Mouse (Mus musculus) heart, embryonic 15.5 days (tissue): Measurements from ENCODE around the gene Grik4. TPM values are rescaled to one million over a fixed set of nuclear protein-coding genes. Genes with fewer than 3 reads are reported as not detected.

Source experiments
- ATAC-seq: fragments of 200-750 bp; cut with Nextera tagmentation; replicated peaks from 2 replicates; pipeline ENCODE4 v1.8.0; 2017; ENCODE audit warnings: low read depth, moderate TSS enrichment; ENCODE audit not compliant: insufficient number of reproducible peaks, insufficient read depth, low FRiP score
- H3K27ac ChIP-seq: fragments of 300-500 bp; sonication (generic); 2 replicates; pipeline ENCODE4 v1.5.1; 2015; ENCODE audit warnings: mild to moderate bottlenecking, inconsistent platforms
- H3K27me3 ChIP-seq: fragments of 300-500 bp; sonication (generic); 2 replicates; pipeline ENCODE4 v1.6.1; 2015; ENCODE audit warnings: inconsistent platforms
- H3K36me3 ChIP-seq: fragments of 300-500 bp; sonication (generic); 2 replicates; pipeline ENCODE4 v1.6.1; 2015; ENCODE audit warnings: mild to moderate bottlenecking, inconsistent platforms
- H3K4me1 ChIP-seq: fragments of 300-500 bp; sonication (generic); replicated peaks from 2 replicates; pipeline ENCODE4 v1.6.1; 2015; ENCODE audit warnings: inconsistent platforms
- H3K4me2 ChIP-seq: fragments of 300-500 bp; sonication (generic); 2 replicates; pipeline ENCODE4 v1.6.1; 2015; ENCODE audit warnings: inconsistent platforms, mild to moderate bottlenecking, moderate library complexity
- H3K4me3 ChIP-seq: fragments of 300-500 bp; sonication (generic); 2 replicates; pipeline ENCODE4 v1.5.1; 2015; ENCODE audit warnings: mild to moderate bottlenecking, inconsistent platforms
- H3K9ac ChIP-seq: fragments of 300-500 bp; sonication (generic); 2 replicates; pipeline ENCODE4 v1.6.1; 2015; ENCODE audit warnings: mild to moderate bottlenecking, inconsistent platforms
- H3K9me3 ChIP-seq: fragments of 300-500 bp; sonication (generic); replicated peaks from 2 replicates; pipeline ENCODE4 v1.6.1; 2016; ENCODE audit warnings: inconsistent platforms
- WGBS: fragments of 180-500 bp; shearing (Covaris S2); methylation state at CpG from one replicate; pipeline ENCODE4 v1.1.7; 2015; ENCODE audit warnings: mixed read lengths; 5-methylcytosine and 5-hydroxymethylcytosine counted together
- polyA plus RNA-seq: library from polyadenylated mRNA; unstranded; fragments of >200 nt; fragmentation: Nextera tagmentation; extraction: Ambion mirVana; gene quantifications from 2 replicates; pipeline ENCODE4 v1.2.1, GENCODE M21; 2015

Gene Grik4
- polyA plus RNA-seq, 1 experiment from 2014 or later: 0.21 TPM

DNA sequence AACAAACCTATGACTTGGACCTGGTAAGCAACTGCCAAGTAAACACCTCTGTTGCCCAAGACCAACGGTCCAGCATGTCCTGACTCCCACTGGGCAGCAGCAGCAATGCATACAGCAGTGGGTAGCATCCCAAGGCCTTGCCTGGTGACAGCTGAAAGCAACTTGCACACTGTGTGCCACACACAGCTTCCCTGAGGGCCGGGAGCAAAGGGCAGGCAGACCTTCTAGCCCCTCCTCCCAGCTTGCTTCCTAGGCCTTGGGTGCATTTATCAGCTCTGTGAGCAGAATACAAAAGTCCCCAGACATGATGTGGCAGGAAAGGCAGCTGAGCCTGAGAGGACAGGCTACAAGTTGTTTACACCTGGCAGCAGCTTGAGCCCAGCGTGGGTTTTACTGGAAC is 37.3 kb downstream of the Grik4 start:
- Histone ChIP-seq H3K4me1 (peaks cover 8% of the 10 kb centered on the region; the same call in 1 of the 2 replicates), H3K4me2 (no peak overlapping the region), H3K27ac (no peak overlapping the region), H3K9me3 (no peaks in the 10 kb centered on the region), H3K36me3 (no peaks in the 10 kb centered on the region), H3K9ac (no peak overlapping the region), H3K4me3 (no peak overlapping the region), H3K27me3 (peaks cover 8% of the 10 kb centered on the region; the same call in 1 of the 2 replicates)
- WGBS: 40% methylated on average over 3 of the region's 3 CpGs
- no peak for ATAC-seq

DNA sequence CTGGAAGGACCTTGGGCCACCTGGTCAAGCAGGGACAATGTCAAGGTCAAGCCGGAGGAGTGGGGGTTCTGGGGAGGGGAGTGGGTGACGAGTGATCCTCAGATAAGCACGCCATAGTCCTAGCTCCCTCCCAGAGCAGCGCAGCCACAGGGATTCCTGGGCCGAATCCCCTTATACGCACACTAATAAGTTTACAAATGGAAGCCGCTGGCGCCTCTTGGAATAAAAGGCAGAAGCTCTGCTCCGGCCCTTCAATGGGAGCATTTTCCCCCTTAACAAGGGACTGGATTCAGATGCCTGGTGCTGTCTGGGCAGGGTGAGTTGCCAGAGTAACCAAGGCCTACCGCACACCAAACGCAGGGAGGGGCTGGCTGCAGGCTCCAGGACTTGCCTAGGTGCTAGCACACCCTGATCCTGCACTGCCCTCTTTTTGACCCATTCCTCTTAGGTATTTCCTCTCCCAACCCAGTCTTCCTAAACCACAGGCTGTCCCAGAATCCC is 46.2 kb downstream of the Grik4 start:
- Histone ChIP-seq H3K4me2 (peak overlapping the region; percentile 96), H3K36me3 (no peaks in the 10 kb centered on the region), H3K9ac (peak overlapping the region; percentile 50; the same call in 1 of the 2 replicates), H3K27ac (no peak overlapping the region), H3K27me3 (peaks cover 69% of the 10 kb centered on the region), H3K4me3 (peak overlapping the region; percentile 56), H3K4me1 (peaks cover 19% of the 10 kb centered on the region), H3K9me3 (no peaks in the 10 kb centered on the region)
- ATAC-seq: no peak
- 10% methylated on average over 11 of the region's 11 CpGs for WGBS

- H3K27me3 ChIP-seq: peaks cover 65% of the 10 kb centered on the region
- H3K4me2 ChIP-seq: peak overlapping the region; percentile 96
- WGBS: under 1% methylated on average over 52 of the region's 52 CpGs
- H3K27ac ChIP-seq: no peak overlapping the region
- peak overlapping the region; percentile 50 for H3K9ac ChIP-seq
- no peaks in the 10 kb centered on the region for H3K9me3 ChIP-seq
- peak overlapping the region; percentile 56 for H3K4me3 ChIP-seq
- peaks cover 19% of the 10 kb centered on the region for H3K4me1 ChIP-seq
- peak; percentile 40; the same call in 1 of the 2 replicates for ATAC-seq
- no peaks in the 10 kb centered on the region for H3K36me3 ChIP-seq
Observed at GRCm38 (mm10) chr9:42897361-42898051, 46.8 kb downstream of the Grik4 start.

- Histone ChIP-seq H3K4me1 (peaks cover 15% of the 10 kb centered on the region), H3K9me3 (no peaks in the 10 kb centered on the region), H3K27ac (no peak overlapping the region), H3K4me2 (peak overlapping the region; percentile 96), H3K4me3 (peak overlapping the region; percentile 56), H3K9ac (peak overlapping the region; percentile 50; the same call in 1 of the 2 replicates), H3K36me3 (no peaks in the 10 kb centered on the region), H3K27me3 (peaks cover 60% of the 10 kb centered on the region)
- ATAC-seq: no peak
- 10% methylated on average over 16 of the region's 16 CpGs for WGBS
Observed at GRCm38 (mm10) chr9:42896421-42897210, 47.7 kb downstream of the Grik4 start.

DNA sequence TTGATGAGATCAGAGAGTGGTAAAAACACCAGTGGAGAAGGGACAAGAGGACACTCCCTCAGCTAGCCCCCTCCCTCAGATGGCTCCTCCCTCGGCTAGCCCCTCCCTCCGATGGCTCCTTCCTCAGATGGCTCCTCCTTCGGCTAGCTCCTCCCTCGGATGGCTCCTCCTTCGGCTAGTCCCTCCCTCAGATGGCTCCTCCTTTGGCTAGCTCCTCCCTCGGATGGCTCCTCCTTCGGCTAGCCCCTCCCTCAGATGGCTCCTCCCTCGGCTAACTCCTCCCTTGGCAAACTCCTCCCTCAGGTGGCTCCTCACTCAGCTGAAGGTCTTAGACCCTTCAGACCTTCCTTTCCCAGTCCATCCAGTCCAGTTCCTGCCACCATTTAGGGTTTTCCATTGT is 51.5 kb downstream of the Grik4 start:
- Histone ChIP-seq H3K4me3 (no peak overlapping the region), H3K4me1 (peaks cover 10% of the 10 kb centered on the region), H3K9ac (no peak overlapping the region), H3K4me2 (no peak overlapping the region), H3K36me3 (no peaks in the 10 kb centered on the region), H3K27ac (no peak overlapping the region), H3K9me3 (no peaks in the 10 kb centered on the region), H3K27me3 (peaks cover 34% of the 10 kb centered on the region)
- ATAC-seq: no peak
- WGBS: 81% methylated on average over 8 of the region's 8 CpGs

DNA sequence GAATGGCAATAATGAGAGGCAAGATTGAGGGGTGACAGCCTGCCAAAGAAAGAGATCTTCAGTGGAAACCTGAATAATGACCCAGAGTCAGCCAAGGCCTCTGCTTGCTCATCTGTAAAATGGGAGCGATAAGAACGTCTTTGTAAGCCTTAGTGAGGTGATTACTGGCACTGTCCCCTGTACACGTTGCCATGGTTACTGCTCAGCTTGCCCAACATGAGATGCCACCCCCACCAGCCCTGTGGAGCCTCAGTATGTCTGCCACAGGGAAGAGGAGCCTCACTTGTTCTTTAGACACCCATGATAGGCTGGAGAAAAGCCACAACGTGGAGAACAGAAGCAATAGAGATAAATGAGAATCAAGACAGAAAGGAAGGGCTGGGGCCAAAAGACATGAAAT is 56.4 kb downstream of the Grik4 start:
- Histone ChIP-seq H3K27ac (no peak overlapping the region), H3K4me3 (no peak overlapping the region), H3K4me1 (peaks cover 4% of the 10 kb centered on the region; the same call in 1 of the 2 replicates), H3K4me2 (no peak overlapping the region), H3K36me3 (no peaks in the 10 kb centered on the region), H3K9me3 (no peaks in the 10 kb centered on the region), H3K27me3 (peaks cover 21% of the 10 kb centered on the region), H3K9ac (no peak overlapping the region)
- no peak for ATAC-seq
- 70% methylated on average over 4 of the region's 4 CpGs for WGBS

DNA sequence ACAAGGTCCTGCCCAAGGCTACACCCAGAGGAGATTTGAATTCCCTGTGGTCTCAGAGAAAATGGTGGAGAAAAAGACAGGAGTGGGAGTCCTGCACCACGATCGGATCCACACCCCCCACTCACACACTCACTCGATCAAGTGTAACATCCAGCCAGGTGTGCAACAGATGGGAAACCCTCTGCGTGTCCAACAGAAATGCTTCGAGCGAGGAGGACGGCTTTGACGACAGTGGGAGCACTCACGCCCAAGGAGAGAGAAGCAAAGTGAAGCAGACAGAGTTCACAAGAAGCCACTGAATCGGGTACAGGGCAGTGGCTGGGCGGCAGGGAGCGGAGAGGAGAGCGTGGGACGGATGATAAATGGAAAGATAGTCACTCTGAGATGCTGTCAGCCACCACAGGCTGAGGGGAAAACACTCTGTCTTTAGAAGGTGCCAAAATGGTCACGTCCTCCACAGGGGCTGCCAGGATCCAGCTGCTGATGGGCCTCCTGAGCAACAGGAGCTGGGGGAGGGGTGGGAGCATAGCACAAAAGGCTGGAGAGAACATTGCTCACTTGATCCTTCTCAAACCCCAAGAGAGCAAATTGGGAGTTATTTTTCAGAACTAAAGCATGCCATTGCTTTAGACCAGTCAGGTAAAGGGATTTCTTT is 58.1 kb downstream of the Grik4 start:
- no peak for ATAC-seq
- 39% methylated on average over 15 of the region's 15 CpGs for WGBS
- Histone ChIP-seq H3K27me3 (peaks cover 21% of the 10 kb centered on the region), H3K9me3 (no peaks in the 10 kb centered on the region), H3K4me1 (peaks cover 7% of the 10 kb centered on the region; the same call in 1 of the 2 replicates), H3K27ac (no peak overlapping the region), H3K4me2 (no peak overlapping the region), H3K4me3 (no peak overlapping the region), H3K36me3 (no peaks in the 10 kb centered on the region), H3K9ac (no peak overlapping the region)

DNA sequence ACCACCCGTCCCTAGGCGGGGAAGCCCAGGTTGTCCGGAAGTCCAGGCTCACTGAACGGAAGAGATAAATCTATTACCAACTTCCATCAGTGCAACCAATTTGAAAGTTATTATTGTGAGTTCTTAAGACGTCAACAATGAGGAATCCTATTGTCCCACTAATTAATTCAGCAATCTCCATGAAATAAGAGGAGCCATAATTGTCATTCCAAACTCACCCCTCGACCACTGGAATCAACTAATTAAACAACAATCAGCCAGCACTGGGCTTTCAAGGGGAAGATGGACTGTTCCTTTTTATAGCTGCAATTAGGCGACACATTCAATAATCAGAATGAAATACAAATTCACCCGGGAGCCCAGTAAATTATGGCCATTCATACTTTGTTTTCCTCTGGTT is 58.7 kb downstream of the Grik4 start:
- no peak overlapping the region for H3K27ac ChIP-seq
- WGBS: 62% methylated on average over 8 of the region's 8 CpGs
- no peak for ATAC-seq
- H3K4me3 ChIP-seq: no peak overlapping the region
- H3K9me3 ChIP-seq: no peaks in the 10 kb centered on the region
- H3K4me1 ChIP-seq: peaks cover 7% of the 10 kb centered on the region; the same call in 1 of the 2 replicates
- H3K9ac ChIP-seq: no peak overlapping the region
- no peaks in the 10 kb centered on the region for H3K36me3 ChIP-seq
- no peak overlapping the region for H3K4me2 ChIP-seq
- H3K27me3 ChIP-seq: peaks cover 20% of the 10 kb centered on the region

- H3K27me3 ChIP-seq: peaks cover 20% of the 10 kb centered on the region
- no peak overlapping the region for H3K4me2 ChIP-seq
- no peak overlapping the region for H3K4me3 ChIP-seq
- no peaks in the 10 kb centered on the region for H3K36me3 ChIP-seq
- no peak for ATAC-seq
- WGBS: 51% methylated on average over 11 of the region's 11 CpGs
- H3K27ac ChIP-seq: no peak overlapping the region
- no peak overlapping the region for H3K9ac ChIP-seq
- peaks cover 7% of the 10 kb centered on the region; the same call in 1 of the 2 replicates for H3K4me1 ChIP-seq
- no peaks in the 10 kb centered on the region for H3K9me3 ChIP-seq
Observed at GRCm38 (mm10) chr9:42885123-42885522, 59.2 kb downstream of the Grik4 start.

DNA sequence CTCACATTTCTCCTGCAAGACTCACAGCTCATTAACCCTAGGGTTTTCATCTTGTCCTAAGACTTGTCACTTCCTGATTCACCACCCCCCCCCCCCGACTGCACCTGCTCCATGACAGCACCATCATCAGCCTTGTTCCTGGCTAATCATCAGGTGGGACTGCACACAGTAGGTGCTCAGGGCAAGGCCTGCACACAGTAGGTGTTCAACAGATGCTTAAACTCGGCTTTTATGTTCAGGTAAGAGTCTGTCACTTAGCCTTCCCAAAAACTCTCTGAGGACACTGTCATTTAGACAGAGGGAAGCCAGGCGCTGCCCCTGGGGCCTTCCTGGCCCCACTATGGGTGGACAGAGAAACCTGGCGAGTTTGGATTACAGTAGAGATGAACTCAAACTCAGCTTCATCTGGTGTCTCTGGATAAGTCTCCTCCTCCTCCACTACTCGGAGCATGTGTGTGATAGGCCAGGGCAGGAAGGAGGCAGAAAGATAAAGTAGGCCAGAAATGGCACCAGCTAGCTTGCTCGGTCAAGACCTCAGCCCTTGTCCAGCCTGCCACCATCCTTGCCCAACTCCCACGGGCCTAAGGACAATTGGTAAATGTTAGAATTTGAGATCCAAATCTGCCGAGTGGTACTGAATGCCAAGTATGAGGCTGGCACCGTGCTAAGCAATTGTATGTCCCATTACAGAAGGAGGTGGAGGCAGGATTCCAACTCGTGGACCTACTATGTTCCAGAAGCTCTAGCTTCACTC is 61.1 kb downstream of the Grik4 start:
- Histone ChIP-seq H3K36me3 (no peaks in the 10 kb centered on the region), H3K4me1 (peaks cover 7% of the 10 kb centered on the region; the same call in 1 of the 2 replicates), H3K4me2 (no peak overlapping the region), H3K27ac (no peak overlapping the region), H3K9me3 (no peaks in the 10 kb centered on the region), H3K27me3 (peaks cover 37% of the 10 kb centered on the region), H3K9ac (no peak overlapping the region), H3K4me3 (no peak overlapping the region)
- 72% methylated on average over 10 of the region's 10 CpGs for WGBS
- no peak for ATAC-seq
